Mouse (Mus musculus): ENCODE measurements at regions not wholly inside any gene's neighbourhood (a gene's known extent, or its start where the extent isn't known, plus 50 kb on each side); places are given as distances from the start of the nearest gene placed in this dataset.

GRCm38 (mm10) chr12:92944352-92944751 is 1095.4 kb upstream of the Sel1l start:
- Histone ChIP-seq H3K4me2 (ENCODE audit: low read depth, severe bottlenecking) (no peak overlapping the region), H3K4me1 (ENCODE audit: control insufficient read depth, insufficient read depth, low read length) (no peaks in the 10 kb centered on the region), H3K9me3 (ENCODE audit: control insufficient read depth, low read length) (no peaks in the 10 kb centered on the region), H3K27me3 (ENCODE audit: control insufficient read depth, insufficient read depth, low read length) (no peaks in the 10 kb centered on the region), H3K4me3 (ENCODE audit: low read depth, low read length) (no peak overlapping the region), H3K27ac (replicated peaks; ENCODE audit: low read depth, low read length) (no peak overlapping the region), H3K36me3 (ENCODE audit: control insufficient read depth, insufficient read depth, low read length) (no peaks in the 10 kb centered on the region), H3K9ac (ENCODE audit: low read length) (no peak overlapping the region)
- DNase-seq (ENCODE audit: low spot score) (no peak), ATAC-seq (ENCODE audit: insufficient number of reproducible peaks, low FRiP score, low TSS enrichment, low read depth) (no peak)
- WGBS: 75% methylated on average over 3 of the region's 3 CpGs

GRCm38 (mm10) chr12:92927591-92927990 is 1078.6 kb upstream of the Sel1l start:
- Histone ChIP-seq H3K27ac (replicated peaks; ENCODE audit: low read depth, low read length) (no peak overlapping the region), H3K4me2 (ENCODE audit: low read depth, severe bottlenecking) (no peak overlapping the region), H3K27me3 (ENCODE audit: control insufficient read depth, insufficient read depth, low read length) (no peaks in the 10 kb centered on the region), H3K9me3 (ENCODE audit: control insufficient read depth, low read length) (no peaks in the 10 kb centered on the region), H3K4me1 (ENCODE audit: control insufficient read depth, insufficient read depth, low read length) (no peaks in the 10 kb centered on the region), H3K4me3 (ENCODE audit: low read depth, low read length) (no peak overlapping the region), H3K36me3 (ENCODE audit: control insufficient read depth, insufficient read depth, low read length) (no peaks in the 10 kb centered on the region), H3K9ac (ENCODE audit: low read length) (no peak overlapping the region)
- 46% methylated on average over 2 of the region's 2 CpGs for whole genome bisulfite sequencing
- no peak for DNase-seq (ENCODE audit: low spot score)
- ATAC-seq (ENCODE audit: insufficient number of reproducible peaks, low FRiP score, low TSS enrichment, low read depth): no peak

GRCm38 (mm10) chr12:92926942-92927341 is 1078.0 kb upstream of the Sel1l start:
- H3K27me3 ChIP-seq (ENCODE audit: control insufficient read depth, insufficient read depth, low read length): no peaks in the 10 kb centered on the region
- no peak overlapping the region for H3K4me3 ChIP-seq (ENCODE audit: low read depth, low read length)
- no peak overlapping the region for H3K4me2 ChIP-seq (ENCODE audit: low read depth, severe bottlenecking)
- ATAC-seq (ENCODE audit: insufficient number of reproducible peaks, low FRiP score, low TSS enrichment, low read depth) (no peak), DNase-seq (ENCODE audit: low spot score) (no peak)
- H3K27ac ChIP-seq (replicated peaks; ENCODE audit: low read depth, low read length): no peak overlapping the region
- no peaks in the 10 kb centered on the region for H3K9me3 ChIP-seq (ENCODE audit: control insufficient read depth, low read length)
- WGBS: 45% methylated on average over 1 of the region's 1 CpGs
- H3K9ac ChIP-seq (ENCODE audit: low read length): no peak overlapping the region
- H3K36me3 ChIP-seq (ENCODE audit: control insufficient read depth, insufficient read depth, low read length): no peaks in the 10 kb centered on the region
- H3K4me1 ChIP-seq (ENCODE audit: control insufficient read depth, insufficient read depth, low read length): no peaks in the 10 kb centered on the region

GRCm38 (mm10) chr12:92919920-92920319 is 1071.0 kb upstream of the Sel1l start:
- Histone ChIP-seq H3K36me3 (ENCODE audit: control insufficient read depth, insufficient read depth, low read length) (no peaks in the 10 kb centered on the region), H3K9ac (ENCODE audit: low read length) (no peak overlapping the region)
- ATAC-seq (ENCODE audit: insufficient number of reproducible peaks, low FRiP score, low TSS enrichment, low read depth): 0 out of 2 replicates have a peak, but pooled peaks have one; percentile 60

GRCm38 (mm10) chr12:92916267-92916666 is 1067.3 kb upstream of the Sel1l start:
- Histone ChIP-seq H3K4me3 (ENCODE audit: low read depth, low read length) (no peak overlapping the region), H3K4me2 (ENCODE audit: low read depth, severe bottlenecking) (no peak overlapping the region), H3K9me3 (ENCODE audit: control insufficient read depth, low read length) (no peaks in the 10 kb centered on the region), H3K9ac (ENCODE audit: low read length) (no peak overlapping the region), H3K27ac (replicated peaks; ENCODE audit: low read depth, low read length) (no peak overlapping the region), H3K27me3 (ENCODE audit: control insufficient read depth, insufficient read depth, low read length) (no peaks in the 10 kb centered on the region), H3K36me3 (ENCODE audit: control insufficient read depth, insufficient read depth, low read length) (no peaks in the 10 kb centered on the region), H3K4me1 (ENCODE audit: control insufficient read depth, insufficient read depth, low read length) (no peaks in the 10 kb centered on the region)
- WGBS: 86% methylated on average over 3 of the region's 3 CpGs
- no peak for DNase-seq (ENCODE audit: low spot score)
- ATAC-seq (ENCODE audit: insufficient number of reproducible peaks, low FRiP score, low TSS enrichment, low read depth): no peak

More at GRCm38 (mm10) chr12:92919920-92920319, 1071.0 kb upstream of the Sel1l start:
- H3K4me2 ChIP-seq (ENCODE audit: low read depth, severe bottlenecking): no peak overlapping the region
- DNase-seq (ENCODE audit: low spot score): no peak
- no peaks in the 10 kb centered on the region for H3K27me3 ChIP-seq (ENCODE audit: control insufficient read depth, insufficient read depth, low read length)
- no peak overlapping the region for H3K27ac ChIP-seq (replicated peaks; ENCODE audit: low read depth, low read length)
- no peak overlapping the region for H3K4me3 ChIP-seq (ENCODE audit: low read depth, low read length)
- no peaks in the 10 kb centered on the region for H3K9me3 ChIP-seq (ENCODE audit: control insufficient read depth, low read length)
- H3K4me1 ChIP-seq (ENCODE audit: control insufficient read depth, insufficient read depth, low read length): no peaks in the 10 kb centered on the region
- WGBS: 88% methylated on average over 3 of the region's 3 CpGs

GRCm38 (mm10) chr12:92915776-92916175 is 1066.8 kb upstream of the Sel1l start:
- no peak overlapping the region for H3K4me3 ChIP-seq (ENCODE audit: low read depth, low read length)
- ATAC-seq (ENCODE audit: insufficient number of reproducible peaks, low FRiP score, low TSS enrichment, low read depth): no peak
- no peak for DNase-seq (ENCODE audit: low spot score)
- no peaks in the 10 kb centered on the region for H3K27me3 ChIP-seq (ENCODE audit: control insufficient read depth, insufficient read depth, low read length)
- no peaks in the 10 kb centered on the region for H3K36me3 ChIP-seq (ENCODE audit: control insufficient read depth, insufficient read depth, low read length)
- no peak overlapping the region for H3K4me2 ChIP-seq (ENCODE audit: low read depth, severe bottlenecking)
- no peak overlapping the region for H3K27ac ChIP-seq (replicated peaks; ENCODE audit: low read depth, low read length)
- H3K9me3 ChIP-seq (ENCODE audit: control insufficient read depth, low read length): no peaks in the 10 kb centered on the region
- no peaks in the 10 kb centered on the region for H3K4me1 ChIP-seq (ENCODE audit: control insufficient read depth, insufficient read depth, low read length)
- no peak overlapping the region for H3K9ac ChIP-seq (ENCODE audit: low read length)

- H3K9me3 ChIP-seq (ENCODE audit: control insufficient read depth, low read length): no peaks in the 10 kb centered on the region
- H3K4me1 ChIP-seq (ENCODE audit: control insufficient read depth, insufficient read depth, low read length): no peaks in the 10 kb centered on the region
- no peak overlapping the region for H3K4me2 ChIP-seq (ENCODE audit: low read depth, severe bottlenecking)
- no peak overlapping the region for H3K4me3 ChIP-seq (ENCODE audit: low read depth, low read length)
- 77% methylated on average over 1 of the region's 1 CpGs for WGBS
- H3K27me3 ChIP-seq (ENCODE audit: control insufficient read depth, insufficient read depth, low read length): no peaks in the 10 kb centered on the region
- DNase-seq (ENCODE audit: low spot score) (no peak), ATAC-seq (ENCODE audit: insufficient number of reproducible peaks, low FRiP score, low TSS enrichment, low read depth) (no peak)
- H3K36me3 ChIP-seq (ENCODE audit: control insufficient read depth, insufficient read depth, low read length): no peaks in the 10 kb centered on the region
- no peak overlapping the region for H3K9ac ChIP-seq (ENCODE audit: low read length)
- H3K27ac ChIP-seq (replicated peaks; ENCODE audit: low read depth, low read length): no peak overlapping the region
Measured at GRCm38 (mm10) chr12:92915203-92915602, 1066.2 kb upstream of the Sel1l start.

- no peaks in the 10 kb centered on the region for H3K27me3 ChIP-seq (ENCODE audit: control insufficient read depth, insufficient read depth, low read length)
- 83% methylated on average over 2 of the region's 2 CpGs for WGBS
- DNase-seq (ENCODE audit: low spot score): no peak
Measured at GRCm38 (mm10) chr12:92904382-92904781, 1055.4 kb upstream of the Sel1l start.

GRCm38 (mm10) chr12:92892315-92892714 is 1043.4 kb upstream of the Sel1l start:
- ATAC-seq (ENCODE audit: insufficient number of reproducible peaks, low FRiP score, low TSS enrichment, low read depth): no peak
- no peak overlapping the region for H3K4me3 ChIP-seq (ENCODE audit: low read depth, low read length)
- no peaks in the 10 kb centered on the region for H3K4me1 ChIP-seq (ENCODE audit: control insufficient read depth, insufficient read depth, low read length)
- no peaks in the 10 kb centered on the region for H3K36me3 ChIP-seq (ENCODE audit: control insufficient read depth, insufficient read depth, low read length)
- no peak overlapping the region for H3K9ac ChIP-seq (ENCODE audit: low read length)
- no peaks in the 10 kb centered on the region for H3K27me3 ChIP-seq (ENCODE audit: control insufficient read depth, insufficient read depth, low read length)
- DNase-seq (ENCODE audit: low spot score): no peak
- H3K27ac ChIP-seq (replicated peaks; ENCODE audit: low read depth, low read length): no peak overlapping the region
- 94% methylated on average over 4 of the region's 9 CpGs for WGBS
- no peak overlapping the region for H3K4me2 ChIP-seq (ENCODE audit: low read depth, severe bottlenecking)
- H3K9me3 ChIP-seq (ENCODE audit: control insufficient read depth, low read length): no peaks in the 10 kb centered on the region; the same call in 1 of the 2 replicates

More at GRCm38 (mm10) chr12:92904382-92904781, 1055.4 kb upstream of the Sel1l start:
- Histone ChIP-seq H3K9me3 (ENCODE audit: control insufficient read depth, low read length) (no peaks in the 10 kb centered on the region), H3K36me3 (ENCODE audit: control insufficient read depth, insufficient read depth, low read length) (no peaks in the 10 kb centered on the region), H3K4me1 (ENCODE audit: control insufficient read depth, insufficient read depth, low read length) (no peaks in the 10 kb centered on the region), H3K27ac (replicated peaks; ENCODE audit: low read depth, low read length) (no peak overlapping the region), H3K4me2 (ENCODE audit: low read depth, severe bottlenecking) (no peak overlapping the region), H3K4me3 (ENCODE audit: low read depth, low read length) (no peak overlapping the region), H3K9ac (ENCODE audit: low read length) (no peak overlapping the region)
- no peak for ATAC-seq (ENCODE audit: insufficient number of reproducible peaks, low FRiP score, low TSS enrichment, low read depth)

All from limb, embryonic 11.5 days (tissue).